26 mouse cellular contexts compared by ENCODE assay signal in genomic region chr9:71463072-71463667, GRCm38 (mm10). TPM values are rescaled to one million over a fixed set of nuclear protein-coding genes. Genes with fewer than 3 reads are reported as not detected.
A peak's percentile ranks its signal among the peaks of the same experiment; 100 is the strongest.
DNase-seq lines count a peak whose midpoint lies in the region; ATAC-seq and TF ChIP-seq lines count a peak whose summit lies in the region.
"Had no signal": no experiment of that assay in that cellular context is flagged by ENCODE, and none has a peak within 500 bp of the region (broad histone marks: within the 10 kb centered on the region; RNA-seq: fewer than 3 reads in every experiment).

No protein-coding gene starts in this region.

- no peak overlapping the region for H3K4me3 ChIP-seq in forebrain, postnatal 0 days (ENCODE audit: low read depth, low read length)
- no peak overlapping the region for H3K4me3 ChIP-seq in forebrain, embryonic 11.5 days (ENCODE audit: low read depth, low read length)
- peak overlapping the region; percentile 26 for H3K4me3 ChIP-seq in testis, adult 2 months (ENCODE audit: control insufficient read depth, low read depth, low read length)
- no peak overlapping the region for H3K4me3 ChIP-seq in forebrain, embryonic 13.5 days
- no peak overlapping the region for H3K4me3 ChIP-seq in kidney, adult 2 months (ENCODE audit: insufficient read depth, low read depth, low read length)
- H3K4me3 ChIP-seq: embryonic facial prominence, embryonic 10.5 days; embryonic facial prominence, embryonic 13.5 days; erythroblast, embryonic 14.5 days; hindbrain, embryonic 10.5 days; hindbrain, embryonic 13.5 days; intestine, embryonic 15.5 days had no signal

- no peak overlapping the region for H3K27ac ChIP-seq in forebrain, postnatal 0 days (ENCODE audit: low read depth, low read length)
- H3K27ac ChIP-seq in forebrain, embryonic 11.5 days (ENCODE audit: low read depth, low read length) = no peak overlapping the region
- no peak overlapping the region for H3K27ac ChIP-seq in testis, adult 2 months (ENCODE audit: control insufficient read depth, insufficient read depth, low read depth, low read length)
- H3K27ac ChIP-seq in forebrain, embryonic 13.5 days = no peak overlapping the region
- no peak overlapping the region for H3K27ac ChIP-seq in kidney, adult 2 months (ENCODE audit: insufficient read depth, low read depth, low read length)
- H3K27ac ChIP-seq: embryonic facial prominence, embryonic 10.5 days; embryonic facial prominence, embryonic 13.5 days; hindbrain, embryonic 10.5 days; hindbrain, embryonic 13.5 days; intestine, embryonic 15.5 days had no signal

- TF ChIP-seq CTCF in forebrain, postnatal 0 days (IDR thresholded peaks at IDR 0.05; ENCODE audit: low read depth) = no peak
- no peak for TF ChIP-seq CTCF in testis, adult 2 months (IDR thresholded peaks at IDR 0.05; ENCODE audit: control insufficient read depth, insufficient read depth, insufficient replicate concordance, low read depth, low read length)
- no peak for TF ChIP-seq CTCF in brain, embryonic 14.5 days (IDR thresholded peaks at IDR 0.05; ENCODE audit: borderline replicate concordance, extremely low read depth, insufficient read depth, insufficient read length)
- no peak for TF ChIP-seq CTCF in kidney, adult 2 months (conservative IDR thresholded peaks at IDR 0.05; ENCODE audit: insufficient read depth, insufficient read length, low read depth, low read length)

- DNase-seq in forebrain, postnatal 0 days = peak; percentile 6
- DNase-seq in forebrain, embryonic 11.5 days (ENCODE audit: low spot score) = no peak
- no peak for DNase-seq in testis, postnatal 10 days (ENCODE audit: low spot score)
- peak; percentile 26 for DNase-seq in brain, embryonic 14.5 days (ENCODE audit: low read depth)
- no peak for DNase-seq in kidney, adult 2 months
- DNase-seq: adrenal gland, postnatal 10 days; adrenal gland, postnatal 36 days; cerebellum, adult 11-12 months; cerebellum, adult 8-10 months; cerebellum, postnatal 10 days; cerebellum, postnatal 36 days; embryo, embryonic 11 days; gastrocnemius, postnatal 10 days; gastrocnemius, postnatal 36 days had no signal

- WGBS in forebrain, postnatal 0 days = 63% methylated on average over 13 of the region's 13 CpGs
- 81% methylated on average over 13 of the region's 13 CpGs for WGBS in forebrain, embryonic 11.5 days
- 67% methylated on average over 13 of the region's 13 CpGs for WGBS in forebrain, embryonic 13.5 days
- WGBS in kidney, adult 2 months = 69% methylated on average over 13 of the region's 13 CpGs

- no peaks in the 10 kb centered on the region for H3K27me3 ChIP-seq in forebrain, postnatal 0 days (ENCODE audit: insufficient read depth, low read length)
- H3K27me3 ChIP-seq in forebrain, embryonic 11.5 days (ENCODE audit: control insufficient read depth, insufficient read depth, low read length) = no peaks in the 10 kb centered on the region
- no peaks in the 10 kb centered on the region for H3K27me3 ChIP-seq in testis, adult 2 months (ENCODE audit: control insufficient read depth, insufficient read depth, low read length)
- H3K27me3 ChIP-seq in forebrain, embryonic 13.5 days = no peaks in the 10 kb centered on the region
- no peaks in the 10 kb centered on the region for H3K27me3 ChIP-seq in kidney, adult 2 months (replicated peaks; ENCODE audit: control insufficient read depth, insufficient read depth, low read length)
- H3K27me3 ChIP-seq: embryonic facial prominence, embryonic 13.5 days; hindbrain, embryonic 13.5 days; intestine, embryonic 15.5 days; Patski had no signal

- no peaks in the 10 kb centered on the region for H3K9me3 ChIP-seq in forebrain, postnatal 0 days (ENCODE audit: low read length)
- no peaks in the 10 kb centered on the region for H3K9me3 ChIP-seq in forebrain, embryonic 11.5 days (ENCODE audit: control insufficient read depth, low read length)
- H3K9me3 ChIP-seq in forebrain, embryonic 13.5 days (replicated peaks) = no peaks in the 10 kb centered on the region
- H3K9me3 ChIP-seq: embryonic facial prominence, embryonic 10.5 days; embryonic facial prominence, embryonic 13.5 days; hindbrain, embryonic 10.5 days; hindbrain, embryonic 13.5 days; intestine, embryonic 15.5 days had no signal

- H3K9ac ChIP-seq in forebrain, postnatal 0 days = no peak overlapping the region
- H3K9ac ChIP-seq in forebrain, embryonic 11.5 days (ENCODE audit: low read length) = no peak overlapping the region
- H3K9ac ChIP-seq in forebrain, embryonic 13.5 days = no peak overlapping the region
- H3K9ac ChIP-seq: embryonic facial prominence, embryonic 13.5 days; hindbrain, embryonic 13.5 days; intestine, embryonic 15.5 days had no signal

- no peaks in the 10 kb centered on the region for H3K4me1 ChIP-seq in forebrain, postnatal 0 days (ENCODE audit: insufficient read depth)
- H3K4me1 ChIP-seq in forebrain, embryonic 11.5 days (replicated peaks; ENCODE audit: control insufficient read depth, insufficient read depth, low read length) = no peaks in the 10 kb centered on the region
- peaks cover 4% of the 10 kb centered on the region; the same call in 1 of the 2 replicates for H3K4me1 ChIP-seq in testis, adult 2 months (ENCODE audit: control insufficient read depth, insufficient read depth, low read length)
- H3K4me1 ChIP-seq in forebrain, embryonic 13.5 days = no peaks in the 10 kb centered on the region
- H3K4me1 ChIP-seq in kidney, adult 2 months (ENCODE audit: control insufficient read depth, insufficient read depth, low read length) = no peaks in the 10 kb centered on the region
- H3K4me1 ChIP-seq: hindbrain, embryonic 10.5 days; hindbrain, embryonic 13.5 days; intestine, embryonic 15.5 days had no signal

- no peak for TF ChIP-seq POLR2A in testis, adult 2 months (IDR thresholded peaks at IDR 0.05; ENCODE audit: control insufficient read depth, low read depth, low read length)
- TF ChIP-seq POLR2A in brain, embryonic 14.5 days (IDR thresholded peaks at IDR 0.05; ENCODE audit: borderline replicate concordance, extremely low read depth, insufficient read depth, insufficient read length, poor library complexity, severe bottlenecking) = no peak
- no peak for TF ChIP-seq POLR2A in kidney, adult 2 months (IDR thresholded peaks at IDR 0.05; ENCODE audit: low read depth, low read length)

- H3K36me3 ChIP-seq in forebrain, postnatal 0 days (ENCODE audit: insufficient read depth) = no peaks in the 10 kb centered on the region
- H3K36me3 ChIP-seq in forebrain, embryonic 11.5 days (ENCODE audit: control insufficient read depth, insufficient read depth, low read length) = no peaks in the 10 kb centered on the region
- no peaks in the 10 kb centered on the region for H3K36me3 ChIP-seq in testis, adult 2 months (ENCODE audit: control insufficient read depth, insufficient read depth, low read length)
- H3K36me3 ChIP-seq in forebrain, embryonic 13.5 days (ENCODE audit: poor library complexity, severe bottlenecking) = no peaks in the 10 kb centered on the region
- no peaks in the 10 kb centered on the region for H3K36me3 ChIP-seq in kidney, adult 2 months (ENCODE audit: control insufficient read depth, insufficient read depth, low read length)
- H3K36me3 ChIP-seq: embryonic facial prominence, embryonic 10.5 days; embryonic facial prominence, embryonic 13.5 days; hindbrain, embryonic 10.5 days; hindbrain, embryonic 13.5 days; intestine, embryonic 15.5 days had no signal

- ATAC-seq in forebrain, postnatal 0 days = no peak
- ATAC-seq in forebrain, embryonic 11.5 days (replicated peaks; ENCODE audit: low FRiP score) = no peak
- no peak for ATAC-seq in forebrain, embryonic 13.5 days
- ATAC-seq: forebrain, embryonic 14.5 days; hindbrain, embryonic 16.5 days; intestine, embryonic 15.5 days; Patski had no signal

- no peak overlapping the region for H3K4me2 ChIP-seq in forebrain, postnatal 0 days (ENCODE audit: low read depth)
- no peak overlapping the region for H3K4me2 ChIP-seq in forebrain, embryonic 11.5 days (ENCODE audit: low read depth, low read length, severe bottlenecking)
- H3K4me2 ChIP-seq in forebrain, embryonic 13.5 days = no peak overlapping the region
- H3K4me2 ChIP-seq: embryonic facial prominence, embryonic 13.5 days; heart, embryonic 11.5 days; hindbrain, embryonic 13.5 days; intestine, embryonic 15.5 days had no signal

RNA-seq across cellular contexts. Expression of gene Polr2m, which starts 22.6 kb away (rescaled TPM):
- total RNA-seq in forebrain, postnatal 0 days (2014; rRNA removed) = 190 and 218 TPM in 2 replicates
- polyA plus RNA-seq in forebrain, postnatal 0 days (2015; fragmentation: Nextera tagmentation; extraction: Ambion mirVana) = 246 and 279 TPM in 2 replicates
- polyA plus RNA-seq in forebrain, embryonic 11.5 days (2014; fragmentation: Nextera tagmentation; extraction: Ambion mirVana) = 461 and 472 TPM in 2 replicates
- 23.8 and 30.9 TPM in 2 replicates for polyA plus RNA-seq in testis, adult 2 months (2012; rRNA removed)
- polyA plus RNA-seq in brain, embryonic 14.5 days (2012; rRNA removed) = 449 and 467 TPM in 2 replicates
- 369 and 394 TPM in 2 replicates for polyA plus RNA-seq in forebrain, embryonic 13.5 days (2015; fragmentation: Nextera tagmentation; extraction: Ambion mirVana)
- polyA plus RNA-seq in kidney, adult 2 months (2012; rRNA removed) = 260 and 520 TPM in 2 replicates

Comparison
In these comparisons a context has a peak if more than half of its experiments do, and no peak if none do; other contexts are left out.
1. DNase-seq: peak in forebrain, postnatal 0 days (single experiment) and brain, embryonic 14.5 days (single experiment); none in forebrain, embryonic 11.5 days (single experiment), testis, postnatal 10 days (single experiment) and kidney, adult 2 months (single experiment).